ENCODE assay signal across 10 mouse cellular contexts in genomic region chr13:103703833-103704232, GRCm38 (mm10).
A peak's percentile ranks its signal among the peaks of the same experiment; 100 is the strongest.
DNase-seq lines count a peak whose midpoint lies in the region; ATAC-seq and TF ChIP-seq lines count a peak whose summit lies in the region.
"Had no signal": no experiment of that assay in that cellular context is flagged by ENCODE, and none has a peak within 500 bp of the region (broad histone marks: within the 10 kb centered on the region; RNA-seq: fewer than 3 reads in every experiment).

No protein-coding gene starts in this region.

- no peaks in the 10 kb centered on the region for H3K36me3 ChIP-seq in heart, adult 2 months (ENCODE audit: control insufficient read depth, insufficient read depth, low read length)
- no peaks in the 10 kb centered on the region for H3K36me3 ChIP-seq in stomach, embryonic 15.5 days
- no peaks in the 10 kb centered on the region for H3K36me3 ChIP-seq in stomach, postnatal 0 days (ENCODE audit: control insufficient read depth, insufficient read depth, low read length)
- no peaks in the 10 kb centered on the region for H3K36me3 ChIP-seq in midbrain, postnatal 0 days (ENCODE audit: insufficient read depth, low read length)
- H3K36me3 ChIP-seq: lung, embryonic 15.5 days had no signal

- H3K9me3 ChIP-seq in stomach, embryonic 15.5 days, result no peaks in the 10 kb centered on the region
- no peaks in the 10 kb centered on the region for H3K9me3 ChIP-seq in stomach, postnatal 0 days (ENCODE audit: control insufficient read depth, low read length)
- no peaks in the 10 kb centered on the region for H3K9me3 ChIP-seq in midbrain, postnatal 0 days (ENCODE audit: low read length)
- H3K9me3 ChIP-seq: lung, embryonic 15.5 days had no signal

- no peak overlapping the region for H3K9ac ChIP-seq in heart, adult 2 months (ENCODE audit: low read depth, low read length)
- H3K9ac ChIP-seq in stomach, embryonic 15.5 days, result no peak overlapping the region
- H3K9ac ChIP-seq in stomach, postnatal 0 days (ENCODE audit: low read length), result no peak overlapping the region
- no peak overlapping the region for H3K9ac ChIP-seq in midbrain, postnatal 0 days (replicated peaks; ENCODE audit: low read length, poor library complexity, severe bottlenecking)
- H3K9ac ChIP-seq: lung, embryonic 15.5 days had no signal

- ATAC-seq in stomach, embryonic 15.5 days (ENCODE audit: insufficient read depth, low FRiP score, low read depth), result peak; percentile 52; the same call in 1 of the 2 replicates
- ATAC-seq in stomach, postnatal 0 days (ENCODE audit: low FRiP score, low TSS enrichment), result no peak; the same call in 1 of the 2 replicates
- ATAC-seq in erythroblast, adult 5-6 weeks (replicated peaks; ENCODE audit: low FRiP score, poor library complexity, severe bottlenecking), result 0 out of 2 replicates have a peak, but pooled peaks have one; percentile 15
- ATAC-seq in midbrain, postnatal 0 days (ENCODE audit: low FRiP score), result peak; percentile 33; the same call in 1 of the 2 replicates

- H3K79me2 ChIP-seq in heart, adult 2 months (replicated peaks; ENCODE audit: control insufficient read depth, insufficient read depth, low read length), result no peaks in the 10 kb centered on the region

- no peak for TF ChIP-seq CTCF in heart, adult 2 months (IDR thresholded peaks at IDR 0.05)
- no peak for TF ChIP-seq CTCF in stomach, postnatal 0 days (IDR thresholded peaks at IDR 0.05; ENCODE audit: low read depth)
- TF ChIP-seq CTCF in midbrain, postnatal 0 days (IDR thresholded peaks at IDR 0.05), result no peak

- no peak for TF ChIP-seq POLR2A in heart, adult 2 months (IDR thresholded peaks at IDR 0.05; ENCODE audit: insufficient read depth, low read depth, low read length)

- no peaks in the 10 kb centered on the region for H3K4me1 ChIP-seq in heart, adult 2 months (ENCODE audit: control insufficient read depth, insufficient read depth, low read length)
- H3K4me1 ChIP-seq in stomach, embryonic 15.5 days, result no peaks in the 10 kb centered on the region
- no peaks in the 10 kb centered on the region for H3K4me1 ChIP-seq in stomach, postnatal 0 days (replicated peaks; ENCODE audit: control insufficient read depth, insufficient read depth)
- H3K4me1 ChIP-seq in midbrain, postnatal 0 days (ENCODE audit: insufficient read depth, low read length), result no peaks in the 10 kb centered on the region

- no peak for TF ChIP-seq EP300 in heart, adult 2 months (IDR thresholded peaks at IDR 0.05; ENCODE audit: insufficient read depth, low read depth, low read length)
- TF ChIP-seq EP300 in stomach, postnatal 0 days (optimal IDR thresholded peaks at IDR 0.05), result no peak

- H3K27ac ChIP-seq in heart, adult 2 months, result no peak overlapping the region
- H3K27ac ChIP-seq in stomach, embryonic 15.5 days, result 0 out of 2 replicates have a peak overlapping the region, but pooled peaks have one; percentile 38
- H3K27ac ChIP-seq in stomach, postnatal 0 days (replicated peaks), result no peak overlapping the region
- H3K27ac ChIP-seq in midbrain, postnatal 0 days (ENCODE audit: low read depth, low read length), result no peak overlapping the region
- H3K27ac ChIP-seq: lung, embryonic 15.5 days had no signal

- DNase-seq in heart, postnatal 14 days, result peak; percentile 12 to 21
- DNase-seq in heart, adult 2 months, result no peak
- DNase-seq in stomach, postnatal 0 days (ENCODE audit: low spot score), result no peak
- no peak for DNase-seq in midbrain, postnatal 0 days (ENCODE audit: low spot score)
- no peak for DNase-seq in cerebellum, adult 11-12 months
- no peak for DNase-seq in embryo, embryonic 11 days

- H3K4me3 ChIP-seq in heart, adult 2 months, result no peak overlapping the region
- H3K4me3 ChIP-seq in stomach, embryonic 15.5 days (replicated peaks), result no peak overlapping the region
- no peak overlapping the region for H3K4me3 ChIP-seq in stomach, postnatal 0 days (ENCODE audit: low read depth, low read length)
- H3K4me3 ChIP-seq in midbrain, postnatal 0 days (ENCODE audit: low read depth, low read length), result no peak overlapping the region
- H3K4me3 ChIP-seq: lung, embryonic 15.5 days; myocyte had no signal

- intact Hi-C loops in heart, postnatal 14 days (cut with DNase I), result loop anchor here (2.0 to 5.0 kb wide), 3 partner anchors 41 to 383 kb away; no protein-coding TSS in a partner anchor
- intact Hi-C loops in heart, adult 2 months (cut with DNase I), result loop anchor here (1.0 to 5.0 kb wide), 3 partner anchors 47 to 383 kb away; no protein-coding TSS in a partner anchor

- WGBS in heart, adult 2 months, result 57% methylated on average over 6 of the region's 6 CpGs
- WGBS in stomach, embryonic 15.5 days, result 50% methylated on average over 6 of the region's 6 CpGs
- WGBS in stomach, postnatal 0 days, result 38% methylated on average over 6 of the region's 6 CpGs
- WGBS in midbrain, postnatal 0 days, result 47% methylated on average over 6 of the region's 6 CpGs

- no peaks in the 10 kb centered on the region for H3K27me3 ChIP-seq in heart, adult 2 months (ENCODE audit: control insufficient read depth, insufficient read depth, low read length)
- no peaks in the 10 kb centered on the region for H3K27me3 ChIP-seq in stomach, embryonic 15.5 days (replicated peaks)
- no peaks in the 10 kb centered on the region for H3K27me3 ChIP-seq in stomach, postnatal 0 days (ENCODE audit: control insufficient read depth, insufficient read depth, low read length)
- H3K27me3 ChIP-seq in midbrain, postnatal 0 days (ENCODE audit: insufficient read depth, low read length), result no peaks in the 10 kb centered on the region
- H3K27me3 ChIP-seq: lung, embryonic 15.5 days had no signal

- no peak overlapping the region for H3K4me2 ChIP-seq in stomach, embryonic 15.5 days
- H3K4me2 ChIP-seq in stomach, postnatal 0 days (replicated peaks; ENCODE audit: low read depth), result no peak overlapping the region
- H3K4me2 ChIP-seq in midbrain, postnatal 0 days (ENCODE audit: low read depth, low read length, poor library complexity, severe bottlenecking), result no peak overlapping the region
- H3K4me2 ChIP-seq: lung, embryonic 15.5 days had no signal

Comparison
In these comparisons a context has a peak if more than half of its experiments do, and no peak if none do; other contexts are left out.
1. DNase-seq: peak in heart, postnatal 14 days (2 of 2); none in heart, adult 2 months (0 of 2), stomach, postnatal 0 days (single experiment), midbrain, postnatal 0 days (single experiment), cerebellum, adult 11-12 months (single experiment) and embryo, embryonic 11 days (single experiment).